Mouse (Mus musculus) forebrain, embryonic 10.5 days (tissue): Measurements from ENCODE around the gene Chrd. TPM values are rescaled to one million over a fixed set of nuclear protein-coding genes. Genes with fewer than 3 reads are reported as not detected.

Experiments
- DNase-seq: peaks from one replicate; pipeline ENCODE4 v3.0.0-alpha.2; 2017; ENCODE audit warnings: low spot score; ENCODE audit errors: extremely low spot score
- H3K27ac ChIP-seq: fragments of 300-500 bp; sonication (generic); 2 replicates; pipeline ENCODE4 v1.5.1; 2016; ENCODE audit warnings: mild to moderate bottlenecking
- H3K27me3 ChIP-seq: fragments of 300-500 bp; sonication (generic); 2 replicates; pipeline ENCODE4 v1.6.1; 2016; ENCODE audit warnings: mild to moderate bottlenecking; ENCODE audit not compliant: poor library complexity, severe bottlenecking
- H3K36me3 ChIP-seq: fragments of 300-500 bp; sonication (generic); replicated peaks from 2 replicates; pipeline ENCODE4 v1.6.1; 2016; ENCODE audit warnings: mild to moderate bottlenecking, moderate library complexity
- H3K4me1 ChIP-seq: fragments of 300-500 bp; sonication (generic); 2 replicates; pipeline ENCODE4 v1.6.1; 2016
- H3K4me3 ChIP-seq: fragments of 300-500 bp; sonication (generic); 2 replicates; pipeline ENCODE4 v1.5.1; 2016; ENCODE audit warnings: mild to moderate bottlenecking, moderate library complexity
- H3K9me3 ChIP-seq: fragments of 300-500 bp; sonication (generic); 2 replicates; pipeline ENCODE4 v1.6.1; 2016; ENCODE audit warnings: mild to moderate bottlenecking, moderate library complexity
- WGBS: fragments of 180-500 bp; shearing (Covaris S2); methylation state at CpG from one replicate; pipeline ENCODE4 v1.1.7; 2016; 5-methylcytosine and 5-hydroxymethylcytosine counted together
- polyA plus RNA-seq: library from polyadenylated mRNA; unstranded; fragments of >200 nt; fragmentation: Nextera tagmentation; extraction: Ambion mirVana; gene quantifications from 2 replicates; pipeline ENCODE4 v1.2.1, GENCODE M21; 2016

Chrd gene
- polyA plus RNA-seq: 0.87 and 1.2 TPM in 2 replicates

DNA sequence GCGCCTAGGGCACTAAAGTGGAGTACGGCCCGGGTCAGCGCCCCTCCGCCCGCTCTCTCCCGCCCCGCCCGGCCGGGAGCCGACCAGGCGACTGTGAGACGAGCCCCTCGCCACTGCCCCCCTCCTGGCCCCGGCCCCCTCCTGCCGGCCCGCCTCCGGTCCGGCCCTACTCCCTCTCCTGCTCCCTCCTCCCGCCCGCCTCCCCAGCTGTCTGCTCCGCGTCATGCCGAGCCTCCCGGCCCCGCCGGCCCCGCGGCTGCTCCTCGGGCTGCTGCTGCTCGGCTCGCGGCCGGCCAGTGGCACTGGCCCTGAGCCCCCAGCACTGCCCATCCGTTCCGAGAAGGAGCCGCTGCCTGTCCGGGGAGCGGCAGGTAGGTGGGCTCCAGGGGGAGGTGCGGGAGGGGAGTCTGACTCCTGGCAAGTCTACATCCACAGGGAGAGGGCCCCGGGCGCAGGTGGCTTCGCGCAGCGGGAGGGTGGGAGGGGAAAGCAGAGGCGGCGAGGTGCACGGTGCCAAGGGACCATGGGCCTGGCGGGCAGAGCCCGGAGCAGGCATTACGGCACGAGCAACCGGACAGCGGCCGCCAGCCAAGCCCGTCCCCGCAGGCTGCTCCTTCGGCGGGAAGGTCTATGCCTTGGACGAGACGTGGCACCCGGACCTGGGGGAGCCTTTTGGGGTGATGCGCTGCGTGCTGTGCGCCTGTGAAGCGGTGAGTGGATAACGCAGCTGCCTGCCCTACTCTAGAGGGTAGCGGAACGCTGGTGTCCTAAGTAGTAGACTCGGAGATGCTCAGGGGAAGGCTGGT, at the start of gene Chrd:
Chrd (plus strand) TSS at position 203 of the 806 bp plus-strand sequence.
- Histone ChIP-seq H3K27me3 (peaks cover 68% of the 10 kb centered on the region), H3K36me3 (no peaks in the 10 kb centered on the region), H3K9me3 (no peaks in the 10 kb centered on the region), H3K4me1 (peaks cover 39% of the 10 kb centered on the region), H3K4me3 (peak within 1 kb of the TSS; percentile 79), H3K27ac (peak within 1 kb of the TSS; percentile 91)
- peak; percentile 69 for DNase-seq
- WGBS: under 1% methylated on average over 61 of the region's 70 CpGs

DNA sequence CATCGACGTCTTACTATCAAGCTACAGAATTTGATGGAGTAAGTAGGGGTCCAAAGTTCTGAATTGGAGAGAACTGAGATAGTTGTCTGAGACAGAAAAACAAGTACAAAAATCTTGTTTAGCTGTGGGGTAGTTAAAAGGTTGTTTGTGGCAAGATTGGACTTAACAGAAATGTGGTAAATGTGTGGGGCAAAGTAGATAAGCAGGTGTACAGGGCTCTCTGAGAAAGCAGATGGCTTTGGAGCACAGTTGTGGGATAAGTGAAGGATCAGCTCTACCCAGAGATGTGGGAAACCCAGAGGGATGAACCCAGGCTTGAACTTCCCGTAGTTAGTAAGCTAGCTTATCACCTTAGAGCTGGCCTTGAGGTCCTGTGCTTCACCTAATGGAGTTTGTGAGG, 42.2 kb upstream of the Chrd start:
- WGBS: 90% methylated on average over 3 of the region's 3 CpGs
- DNase-seq: no peak
- Histone ChIP-seq H3K27ac (no peak overlapping the region), H3K4me3 (no peak overlapping the region), H3K9me3 (no peaks in the 10 kb centered on the region), H3K36me3 (peaks cover 67% of the 10 kb centered on the region), H3K27me3 (peaks cover 18% of the 10 kb centered on the region), H3K4me1 (peaks cover 36% of the 10 kb centered on the region)

- Histone ChIP-seq H3K4me1 (peaks cover 44% of the 10 kb centered on the region), H3K27ac (no peak overlapping the region), H3K36me3 (peaks cover 59% of the 10 kb centered on the region), H3K9me3 (no peaks in the 10 kb centered on the region), H3K27me3 (peaks cover 19% of the 10 kb centered on the region), H3K4me3 (no peak overlapping the region)
- 87% methylated on average over 1 of the region's 1 CpGs for WGBS
- DNase-seq: no peak
Observed at GRCm38 (mm10) chr16:20691617-20692016, 41.3 kb upstream of the Chrd start.

DNA sequence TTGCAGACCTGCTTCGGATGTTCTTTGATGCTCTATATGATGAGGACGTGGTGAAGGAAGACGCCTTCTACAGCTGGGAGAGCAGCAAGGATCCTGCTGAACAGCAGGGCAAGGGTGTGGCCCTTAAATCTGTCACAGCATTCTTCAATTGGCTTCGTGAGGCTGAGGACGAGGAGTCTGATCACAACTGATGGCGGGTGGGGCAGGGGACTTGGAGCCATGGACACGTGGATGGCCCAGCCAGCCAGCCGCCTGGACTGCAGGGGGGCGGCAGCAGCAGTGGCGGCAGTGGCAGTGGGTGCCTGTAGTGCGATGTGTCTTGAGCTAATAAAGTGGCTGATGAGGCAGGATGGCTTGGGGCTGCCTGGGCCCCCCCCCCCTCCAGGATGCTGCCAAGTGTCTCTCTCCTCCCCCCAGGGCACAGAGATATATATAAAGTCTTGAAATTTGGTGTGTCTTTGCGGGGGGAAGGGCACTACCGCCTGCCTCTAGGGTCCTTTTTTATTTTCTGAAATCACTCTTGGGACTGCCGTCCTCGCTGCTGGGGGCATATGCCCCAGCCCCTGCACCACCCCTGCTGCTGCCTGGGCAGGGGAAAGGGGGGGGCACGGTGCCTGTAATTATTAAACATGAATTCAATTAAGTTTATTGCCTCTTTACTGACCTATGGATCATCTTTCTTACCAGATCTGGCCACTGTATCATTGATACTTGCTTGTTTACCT, 40.5 kb upstream of the Chrd start:
- H3K9me3 ChIP-seq: no peaks in the 10 kb centered on the region
- H3K4me1 ChIP-seq: peaks cover 49% of the 10 kb centered on the region
- H3K27me3 ChIP-seq: peaks cover 19% of the 10 kb centered on the region
- H3K36me3 ChIP-seq: peaks cover 51% of the 10 kb centered on the region
- peak overlapping the region; percentile 61; the same call in 1 of the 2 replicates for H3K4me3 ChIP-seq
- no peak overlapping the region for H3K27ac ChIP-seq
- DNase-seq: no peak
- WGBS: 46% methylated on average over 16 of the region's 16 CpGs

DNA sequence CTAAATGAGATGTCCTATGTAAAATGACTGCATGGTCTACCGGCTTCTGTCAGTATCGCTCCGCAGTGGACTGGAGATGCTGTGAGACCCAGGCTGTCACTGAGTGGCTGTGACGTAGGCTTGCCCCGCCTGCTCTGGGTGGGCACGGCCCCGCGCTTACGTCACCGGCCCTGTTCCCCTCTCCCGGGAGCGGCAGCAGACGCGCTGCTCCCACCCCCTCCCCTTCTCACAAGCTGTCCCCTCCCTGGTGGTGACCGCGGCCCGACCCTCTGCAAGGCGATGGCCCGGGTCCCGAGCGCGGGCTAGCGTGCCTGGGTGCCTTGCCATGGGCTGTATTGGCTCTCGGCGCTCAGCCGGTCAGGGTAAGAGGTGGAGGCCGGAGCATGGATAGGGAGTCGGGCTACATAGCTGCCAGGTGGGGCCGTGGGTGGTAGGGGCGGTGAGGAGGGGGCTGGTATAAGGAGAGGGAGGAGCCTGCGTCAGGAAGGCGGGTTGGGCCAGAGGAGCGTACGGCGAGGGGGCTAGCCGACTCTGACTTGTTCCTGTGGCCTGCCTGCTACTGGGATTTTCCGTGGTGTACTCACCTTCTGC, 39.7 kb upstream of the Chrd start, which contains the start of gene Fam131a:
Fam131a (plus strand) TSS at position 131 of the 591 bp plus-strand sequence.
- peak; percentile 93 for DNase-seq
- peaks cover 49% of the 10 kb centered on the region for H3K4me1 ChIP-seq
- peaks cover 43% of the 10 kb centered on the region for H3K36me3 ChIP-seq
- H3K27me3 ChIP-seq: peaks cover 19% of the 10 kb centered on the region
- peak within 1 kb of the TSS; percentile 88 for H3K27ac ChIP-seq
- H3K9me3 ChIP-seq: no peaks in the 10 kb centered on the region
- WGBS: under 1% methylated on average over 36 of the region's 37 CpGs
- H3K4me3 ChIP-seq: peak within 1 kb of the TSS; percentile 61

DNA sequence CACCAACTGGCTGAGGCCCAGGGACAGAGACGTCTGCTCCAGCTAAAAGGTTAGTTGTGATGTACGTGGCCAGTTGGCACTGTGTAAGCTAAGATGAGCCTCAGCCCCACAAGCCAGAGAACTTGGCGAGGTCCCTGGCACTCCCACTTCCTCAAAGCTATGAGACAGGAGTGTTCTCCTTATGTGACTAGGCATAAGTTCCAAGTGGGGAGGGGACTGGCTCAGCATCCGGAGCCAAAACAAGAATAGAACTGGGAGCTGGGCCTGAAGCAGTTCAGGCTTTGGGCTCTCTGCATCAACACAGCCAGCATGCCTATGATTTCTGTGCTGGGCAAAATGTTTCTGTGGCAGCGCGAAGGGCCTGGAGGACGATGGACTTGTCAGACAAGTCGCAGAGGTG, 38.1 kb upstream of the Chrd start:
- Histone ChIP-seq H3K4me3 (no peak overlapping the region), H3K27ac (no peak overlapping the region), H3K4me1 (peaks cover 51% of the 10 kb centered on the region), H3K9me3 (no peaks in the 10 kb centered on the region), H3K36me3 (peaks cover 34% of the 10 kb centered on the region), H3K27me3 (peaks cover 19% of the 10 kb centered on the region)
- DNase-seq: no peak
- 77% methylated on average over 8 of the region's 8 CpGs for WGBS

GRCm38 (mm10) chr16:20695622-20696323, 37.2 kb upstream of the Chrd start:
- peaks cover 59% of the 10 kb centered on the region for H3K4me1 ChIP-seq
- H3K4me3 ChIP-seq: peak overlapping the region; percentile 53
- peak overlapping the region; percentile 84 for H3K27ac ChIP-seq
- H3K36me3 ChIP-seq: peaks cover 28% of the 10 kb centered on the region
- DNase-seq: peak; percentile 89
- whole genome bisulfite sequencing: 4% methylated on average over 46 of the region's 46 CpGs
- no peaks in the 10 kb centered on the region for H3K9me3 ChIP-seq
- peaks cover 19% of the 10 kb centered on the region for H3K27me3 ChIP-seq

- peaks cover 20% of the 10 kb centered on the region for H3K27me3 ChIP-seq
- H3K27ac ChIP-seq: no peak overlapping the region
- H3K4me3 ChIP-seq: no peak overlapping the region
- DNase-seq: no peak
- no peaks in the 10 kb centered on the region for H3K9me3 ChIP-seq
- H3K36me3 ChIP-seq: peaks cover 28% of the 10 kb centered on the region
- H3K4me1 ChIP-seq: peaks cover 62% of the 10 kb centered on the region
- 83% methylated on average over 5 of the region's 5 CpGs for WGBS
Observed at GRCm38 (mm10) chr16:20699266-20699665, 33.7 kb upstream of the Chrd start.

GRCm38 (mm10) chr16:20700036-20700435, 32.9 kb upstream of the Chrd start:
- H3K27ac ChIP-seq: peak overlapping the region; percentile 68; the same call in 1 of the 2 replicates
- no peaks in the 10 kb centered on the region for H3K9me3 ChIP-seq
- DNase-seq: no peak
- peaks cover 12% of the 10 kb centered on the region for H3K27me3 ChIP-seq
- H3K4me1 ChIP-seq: peaks cover 56% of the 10 kb centered on the region
- peaks cover 34% of the 10 kb centered on the region for H3K36me3 ChIP-seq
- WGBS: 32% methylated on average over 5 of the region's 5 CpGs
- no peak overlapping the region for H3K4me3 ChIP-seq

GRCm38 (mm10) chr16:20701316-20701715, 31.6 kb upstream of the Chrd start:
- 0 out of 2 replicates have a peak, but pooled peaks cover 4% of the 10 kb centered on the region for H3K27me3 ChIP-seq
- DNase-seq: no peak
- no peaks in the 10 kb centered on the region for H3K9me3 ChIP-seq
- 52% methylated on average over 7 of the region's 7 CpGs for WGBS
- peak overlapping the region; percentile 27 for H3K4me3 ChIP-seq
- peaks cover 55% of the 10 kb centered on the region for H3K4me1 ChIP-seq
- peaks cover 47% of the 10 kb centered on the region for H3K36me3 ChIP-seq
- H3K27ac ChIP-seq: peak overlapping the region; percentile 83

- no peak for DNase-seq
- 24% methylated on average over 12 of the region's 12 CpGs for WGBS
Observed at GRCm38 (mm10) chr16:20701729-20702521, 31.0 kb upstream of the Chrd start.

More at GRCm38 (mm10) chr16:20701729-20702521, 31.0 kb upstream of the Chrd start:
- Histone ChIP-seq H3K36me3 (peaks cover 53% of the 10 kb centered on the region), H3K27ac (peak overlapping the region; percentile 83), H3K4me1 (peaks cover 55% of the 10 kb centered on the region), H3K27me3 (0 out of 2 replicates have a peak, but pooled peaks cover 4% of the 10 kb centered on the region), H3K9me3 (no peaks in the 10 kb centered on the region), H3K4me3 (peak overlapping the region; percentile 27)
